Comparison of ENCODE assay signal across 21 mouse cellular contexts in the genomic region with DNA sequence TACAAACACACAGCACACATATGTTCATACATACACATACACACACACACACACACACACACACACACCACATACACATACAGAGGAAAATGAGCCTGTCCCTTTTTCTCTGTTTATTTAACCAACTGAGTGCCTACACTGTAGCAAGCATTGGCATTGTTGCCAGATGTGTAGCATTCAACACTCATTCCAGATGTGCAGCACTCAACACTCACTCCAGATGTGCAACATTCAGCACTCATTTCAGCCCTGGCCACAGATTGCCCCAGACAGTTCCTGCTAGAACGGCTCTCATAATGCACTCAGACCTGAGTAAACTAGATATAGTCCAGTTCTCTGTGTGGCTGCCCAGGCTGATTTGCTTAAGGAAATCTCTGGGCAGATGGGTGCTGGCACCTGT.
DNase-seq lines count a peak whose midpoint lies in the region; ATAC-seq lines count a peak whose summit lies in the region.
"Had no signal": no experiment of that assay in that cellular context is flagged by ENCODE, and none has a peak within 500 bp of the region (broad histone marks: within the 10 kb centered on the region; RNA-seq: fewer than 3 reads in every experiment).

No protein-coding gene starts in this region.

- ATAC-seq in megakaryocyte, adult 5-6 weeks (ENCODE audit: poor library complexity, severe bottlenecking) = no peak
- ATAC-seq in embryonic facial prominence, embryonic 14.5 days (ENCODE audit: low read depth) = peak; percentile 48; the same call in 1 of the 2 replicates
- peak; percentile 51; the same call in 1 of the 2 replicates for ATAC-seq in limb, embryonic 13.5 days (ENCODE audit: low FRiP score, low read depth)
- ATAC-seq: forebrain, embryonic 13.5 days; forebrain, postnatal 0 days; intestine, embryonic 15.5 days had no signal

- peaks cover 16% of the 10 kb centered on the region for H3K9me3 ChIP-seq in megakaryocyte, embryonic 14.5 days
- no peaks in the 10 kb centered on the region for H3K9me3 ChIP-seq in embryonic facial prominence, embryonic 14.5 days (ENCODE audit: control insufficient read depth, low read length)
- 0 out of 2 replicates have a peak, but pooled peaks cover 3% of the 10 kb centered on the region for H3K9me3 ChIP-seq in limb, embryonic 13.5 days
- H3K9me3 ChIP-seq: forebrain, embryonic 13.5 days; heart, embryonic 13.5 days; intestine, embryonic 15.5 days had no signal

- no peak overlapping the region for H3K4me2 ChIP-seq in embryonic facial prominence, embryonic 14.5 days (ENCODE audit: low read depth, low read length)
- no peak overlapping the region for H3K4me2 ChIP-seq in limb, embryonic 13.5 days (replicated peaks)
- H3K4me2 ChIP-seq: forebrain, embryonic 13.5 days; heart, embryonic 13.5 days; hindbrain, embryonic 14.5 days; intestine, embryonic 15.5 days had no signal

- H3K36me3 ChIP-seq in megakaryocyte, embryonic 14.5 days (replicated peaks; ENCODE audit: low read length) = no peaks in the 10 kb centered on the region
- no peaks in the 10 kb centered on the region for H3K36me3 ChIP-seq in embryonic facial prominence, embryonic 14.5 days (ENCODE audit: control insufficient read depth, insufficient read depth, low read length)
- H3K36me3 ChIP-seq in limb, embryonic 13.5 days = no peaks in the 10 kb centered on the region
- H3K36me3 ChIP-seq: heart, embryonic 13.5 days; intestine, embryonic 15.5 days had no signal

- no peaks in the 10 kb centered on the region for H3K4me1 ChIP-seq in megakaryocyte, embryonic 14.5 days
- peaks cover 6% of the 10 kb centered on the region; the same call in 1 of the 2 replicates for H3K4me1 ChIP-seq in embryonic facial prominence, embryonic 14.5 days (ENCODE audit: control insufficient read depth, insufficient read depth, low read length)
- H3K4me1 ChIP-seq in limb, embryonic 13.5 days = peaks cover 22% of the 10 kb centered on the region
- H3K4me1 ChIP-seq: intestine, embryonic 15.5 days had no signal

- no peak overlapping the region for H3K9ac ChIP-seq in embryonic facial prominence, embryonic 14.5 days (ENCODE audit: low read depth, low read length)
- H3K9ac ChIP-seq in limb, embryonic 13.5 days = no peak overlapping the region
- H3K9ac ChIP-seq: forebrain, embryonic 13.5 days; forebrain, postnatal 0 days; heart, embryonic 13.5 days; hindbrain, embryonic 14.5 days; intestine, embryonic 15.5 days had no signal

- peaks cover 4% of the 10 kb centered on the region for H3K27me3 ChIP-seq in megakaryocyte, embryonic 14.5 days (replicated peaks)
- H3K27me3 ChIP-seq in embryonic facial prominence, embryonic 14.5 days (replicated peaks; ENCODE audit: control insufficient read depth, insufficient read depth, low read length) = no peaks in the 10 kb centered on the region
- no peaks in the 10 kb centered on the region for H3K27me3 ChIP-seq in limb, embryonic 13.5 days
- H3K27me3 ChIP-seq: forebrain, embryonic 13.5 days; heart, embryonic 13.5 days; intestine, embryonic 15.5 days had no signal

- WGBS in embryonic facial prominence, embryonic 14.5 days = 25% methylated on average over 1 of the region's 1 CpGs
- 16% methylated on average over 1 of the region's 1 CpGs for WGBS in limb, embryonic 13.5 days

- no peak overlapping the region for H3K27ac ChIP-seq in embryonic facial prominence, embryonic 14.5 days (replicated peaks; ENCODE audit: low read depth, low read length)
- H3K27ac ChIP-seq in limb, embryonic 13.5 days = no peak overlapping the region
- H3K27ac ChIP-seq: forebrain, embryonic 13.5 days; heart, embryonic 13.5 days; hindbrain, embryonic 14.5 days had no signal

- peak overlapping the region; percentile 15 for H3K4me3 ChIP-seq in megakaryocyte, embryonic 14.5 days (replicated peaks)
- no peak overlapping the region for H3K4me3 ChIP-seq in embryonic facial prominence, embryonic 14.5 days (ENCODE audit: low read depth, low read length)
- H3K4me3 ChIP-seq in limb, embryonic 13.5 days = no peak overlapping the region
- H3K4me3 ChIP-seq: forebrain, embryonic 13.5 days; gastrocnemius, adult 2 months; heart, embryonic 13.5 days; intestine, embryonic 15.5 days had no signal

- peak; percentile 16 for DNase-seq in embryo, embryonic 11 days
- DNase-seq in embryo, embryonic 9.5 days (ENCODE audit: extremely low spot score) = no peak
- peak; percentile 49 for DNase-seq in embryonic facial prominence, embryonic 14.5 days (ENCODE audit: low spot score)
- DNase-seq in urinary bladder, adult 18-20 months (ENCODE audit: low spot score in 2 of 2) = no peak
- DNase-seq in kidney, adult 18-20 months = no peak
- DNase-seq: adrenal gland, adult 8-10 months; adrenal gland, postnatal 36 days; cerebellum, adult 2 months; cerebellum, postnatal 10 days; forebrain, postnatal 0 days; gastrocnemius, adult 2 months; gastrocnemius, postnatal 36 days; heart, adult 11 months; heart, postnatal 10 days had no signal

Comparison
In these comparisons a context has a peak if more than half of its experiments do, and no peak if none do; other contexts are left out.
1. DNase-seq: peak in embryo, embryonic 11 days (single experiment) and embryonic facial prominence, embryonic 14.5 days (single experiment); none in embryo, embryonic 9.5 days (single experiment), urinary bladder, adult 18-20 months (0 of 2) and kidney, adult 18-20 months (single experiment).